Mouse (Mus musculus) CD8-positive naive resting alpha-beta T cell, adult 57 days (primary cell): Measurements from ENCODE around the gene Manbal. TPM values are rescaled to one million over a fixed set of nuclear protein-coding genes. Genes with fewer than 3 reads are reported as not detected.

Experiments
- total RNA-seq: library from RNA; stranded (reverse); gene quantifications from one replicate; pipeline ENCODE4 v1.2.4, GENCODE M21; 2023

The Manbal gene
- total RNA-seq, result 30.8 TPM

DNA sequence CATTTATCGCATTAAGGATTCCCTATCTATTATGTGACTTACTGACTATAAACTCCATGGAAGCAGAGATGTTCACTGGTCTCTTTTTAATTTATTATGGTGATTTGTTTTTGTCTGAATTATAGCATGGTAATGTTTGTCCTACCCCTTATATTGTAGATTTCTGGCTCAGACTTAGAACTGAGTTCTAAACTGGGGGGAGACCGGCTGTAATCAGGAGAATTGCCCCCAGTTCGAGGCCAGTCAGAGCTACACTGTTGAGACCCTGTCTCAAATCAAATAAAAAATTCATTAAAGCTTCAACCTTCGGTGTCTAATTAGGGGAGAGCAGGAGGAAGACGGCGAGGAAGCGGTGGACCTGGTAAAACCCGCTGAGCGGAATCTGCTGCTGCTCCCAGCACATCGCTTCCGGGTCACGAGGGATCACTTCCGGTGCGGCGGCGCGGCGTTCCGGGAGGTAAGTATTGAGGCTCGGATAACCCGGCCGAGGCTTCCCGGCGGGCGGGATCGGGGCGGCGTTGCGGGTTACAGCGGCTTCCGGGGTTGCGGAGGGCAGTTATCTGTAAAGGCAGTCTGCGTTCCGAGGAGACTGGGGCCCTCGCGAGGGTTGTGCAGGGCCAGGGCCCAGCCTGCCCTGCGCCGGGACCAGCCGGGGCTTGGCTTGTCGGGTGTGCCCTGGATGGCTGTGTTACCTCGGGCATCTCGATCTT, at the start of gene Manbal:
Gene Manbal, plus strand, starts transcription at position 411 of the 710 bp plus-strand sequence.

DNA sequence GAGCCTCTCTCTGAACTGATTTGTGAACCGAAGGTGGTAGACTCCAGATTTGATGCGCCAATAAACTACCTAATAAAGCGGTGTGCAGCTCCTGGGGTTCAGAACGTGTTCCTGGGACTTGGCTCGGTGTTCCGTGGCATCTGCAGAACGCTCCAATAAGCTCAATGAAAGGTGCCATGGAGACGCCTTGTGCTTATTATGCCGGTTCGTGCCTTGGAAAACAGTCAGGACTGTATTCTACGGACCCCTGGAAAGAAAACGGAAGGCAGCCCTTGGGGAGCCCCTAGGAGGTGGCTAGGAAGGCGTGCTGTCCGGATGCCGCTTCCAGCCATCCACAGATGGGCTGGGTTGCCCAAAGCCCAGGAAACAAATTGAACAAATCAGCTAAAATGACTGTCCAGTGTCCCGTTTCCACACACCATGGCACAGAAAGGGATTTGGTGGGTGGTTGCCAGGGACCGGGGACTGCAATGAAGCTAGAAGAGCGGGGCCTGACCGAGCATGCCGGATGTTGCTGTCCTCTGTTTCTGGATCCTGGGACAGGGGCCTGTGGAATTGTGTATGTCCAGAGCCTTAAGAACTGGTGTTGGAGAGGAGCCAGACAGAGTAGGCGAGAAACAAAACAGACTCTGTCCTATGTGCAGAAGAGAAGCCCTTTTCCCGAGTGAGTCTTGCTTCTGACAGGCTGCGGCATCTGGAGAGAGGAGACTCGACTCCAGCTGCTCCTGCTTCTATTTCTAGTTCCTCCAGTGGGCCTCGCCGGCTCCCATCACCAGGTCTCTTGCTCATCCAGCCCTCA, 19.8 kb upstream of the Manbal start, which contains the start of gene Ghrh:
Gene Ghrh, minus strand, starts transcription at position 146 of the 799 bp plus-strand sequence.

DNA sequence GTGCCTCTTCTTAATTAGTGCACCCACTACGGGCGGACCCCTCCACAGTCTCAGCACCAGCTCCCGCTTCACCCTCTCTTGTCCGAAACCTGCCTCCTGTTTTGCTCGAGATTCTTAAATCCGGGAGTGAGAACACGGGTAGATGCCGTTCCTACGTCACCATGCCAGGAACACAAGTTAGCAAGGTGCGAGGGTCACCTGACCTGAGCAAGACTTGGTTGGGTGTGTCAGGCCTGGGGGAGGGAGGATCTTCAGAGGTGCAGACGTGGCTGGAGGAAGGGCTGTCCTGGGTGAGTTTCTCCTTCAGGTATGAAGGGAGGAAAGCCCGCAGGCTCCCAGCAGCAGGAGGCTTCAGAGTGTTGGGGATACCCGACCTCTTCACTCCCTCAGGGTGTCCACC, 50.8 kb downstream of the Manbal start, which contains the start of gene Src:
Gene Src, plus strand, starts transcription at position 239 of the 400 bp plus-strand sequence.

Other genes with a start within 250 kb of the Manbal start
- 271 TPM for gene Samhd1, start 232.3 kb upstream of the Manbal start, total RNA-seq
- 31.5 TPM for gene Rbl1, start 163.1 kb upstream of the Manbal start, total RNA-seq
- 130 TPM for gene Rpn2, start 88.6 kb upstream of the Manbal start, total RNA-seq
- 0.83 TPM for gene Mroh8, start 88.0 kb upstream of the Manbal start, total RNA-seq
- not detected for gene Ghrh, start 20.1 kb upstream of the Manbal start, total RNA-seq
- gene Src, start 50.9 kb downstream of the Manbal start, total RNA-seq, result 0.70 TPM
- not detected for gene Nnat, start 192.5 kb downstream of the Manbal start, total RNA-seq
- gene Blcap, start 203.7 kb downstream of the Manbal start, total RNA-seq, result 23.7 TPM